Mouse (Mus musculus) MEL (cell line): Measurements from ENCODE around the gene Prap1. TPM values are rescaled to one million over a fixed set of nuclear protein-coding genes. Genes with fewer than 3 reads are reported as not detected.

ENCODE experiments used
- DNase-seq: peaks from one replicate; pipeline ENCODE4 v3.0.0; 2011; ENCODE audit warnings: low read depth, low spot score
- H3K27ac ChIP-seq: 2 replicates; pipeline ENCODE4 v1.5.1; 2012; ENCODE audit warnings: low read depth, mild to moderate bottlenecking, control low read depth, low read length, moderate library complexity; ENCODE audit not compliant: control insufficient read depth
- H3K27me3 ChIP-seq, 2 experiments: fragments of 150-350 bp in 1 of 2; sonication (generic) in 1 of 2; 2 replicates each; pipeline ENCODE4 v1.6.1; 2012; ENCODE audit warnings: low read length in 2 of 2, mild to moderate bottlenecking in 2 of 2, improper control_type of control experiment in 1 of 2, moderate library complexity in 1 of 2; ENCODE audit not compliant: insufficient read depth in 2 of 2, control insufficient read depth in 1 of 2
- H3K36me3 ChIP-seq, 2 experiments: 2 replicates each; pipeline ENCODE4 v1.6.1; 2012 to 2014; ENCODE audit warnings: low read length in 2 of 2, improper control_type of control experiment in 1 of 2, inconsistent platforms in 1 of 2, mild to moderate bottlenecking in 1 of 2; ENCODE audit not compliant: insufficient read depth in 2 of 2, control insufficient read depth in 1 of 2
- H3K4me1 ChIP-seq, 2 experiments: fragments of 150-350 bp in 1 of 2; sonication (generic) in 1 of 2; 2 replicates each; pipeline ENCODE4 v1.6.1; 2012; ENCODE audit warnings: low read length in 2 of 2, improper control_type of control experiment in 1 of 2, mild to moderate bottlenecking in 1 of 2; ENCODE audit not compliant: insufficient read depth in 2 of 2, control insufficient read depth in 1 of 2
- H3K4me3 ChIP-seq, 2 experiments: fragments of 150-350 bp in 1 of 2; sonication (generic) in 1 of 2; 2 replicates each; pipeline ENCODE4 v1.5.1; 2012; ENCODE audit warnings: low read depth in 2 of 2, low read length in 2 of 2, mild to moderate bottlenecking in 2 of 2, moderate library complexity in 2 of 2, control low read depth in 1 of 2, improper control_type of control experiment in 1 of 2; ENCODE audit not compliant: control insufficient read depth in 1 of 2, insufficient read depth in 1 of 2
- H3K79me2 ChIP-seq: 2 replicates; pipeline ENCODE4 v1.6.1; 2012; ENCODE audit warnings: mild to moderate bottlenecking, low read length, moderate library complexity; ENCODE audit not compliant: control insufficient read depth, poor library complexity, insufficient read depth
- H3K9ac ChIP-seq: 2 replicates; pipeline ENCODE4 v1.6.1; 2012; ENCODE audit warnings: low read depth, mild to moderate bottlenecking, control low read depth, low read length, moderate library complexity; ENCODE audit not compliant: control insufficient read depth, poor library complexity, severe bottlenecking
- H3K9me3 ChIP-seq: fragments of 150-350 bp; sonication (generic); replicated peaks from 2 replicates; pipeline ENCODE4 v1.6.1; 2012; ENCODE audit warnings: mild to moderate bottlenecking, low read length, improper control_type of control experiment, moderate library complexity; ENCODE audit not compliant: insufficient read depth
- BHLHE40 ChIP-seq: IDR thresholded peaks from 2 replicates; pipeline ENCODE4 v1.6.1; 2012; ENCODE audit warnings: low read depth, mild to moderate bottlenecking, inconsistent platforms, low read length, improper control_type of control experiment, borderline replicate concordance
- CHD2 ChIP-seq: IDR thresholded peaks from 2 replicates; pipeline ENCODE4 v1.6.1; 2011; ENCODE audit warnings: low read length, improper control_type of control experiment
- CTCF ChIP-seq, 3 experiments: IDR thresholded peaks in 2 of 3; conservative IDR thresholded peaks in 1 of 3; 2 replicates each; pipeline ENCODE4 v1.5.1; 2011 to 2012; ENCODE audit warnings: low read length in 3 of 3, low read depth in 2 of 3, mild to moderate bottlenecking in 2 of 3, improper control_type of control experiment in 1 of 3, inconsistent platforms in 1 of 3, mixed read lengths in 1 of 3, moderate library complexity in 1 of 3; ENCODE audit not compliant: control insufficient read depth in 1 of 3, insufficient read depth in 1 of 3, poor library complexity in 1 of 3, severe bottlenecking in 1 of 3
- ELF1 ChIP-seq: IDR thresholded peaks from 2 replicates; pipeline ENCODE4 v1.6.1; 2014; ENCODE audit warnings: low read depth, mild to moderate bottlenecking, inconsistent platforms, low read length, improper control_type of control experiment, moderate library complexity
- EP300 ChIP-seq, 2 experiments: IDR thresholded peaks; 2 replicates each; pipeline ENCODE4 v1.6.1; 2011; ENCODE audit warnings: improper control_type of control experiment in 2 of 2, low read length in 2 of 2, low read depth in 1 of 2, mild to moderate bottlenecking in 1 of 2
- GABPA ChIP-seq: IDR thresholded peaks from 2 replicates; pipeline ENCODE4 v1.6.1; 2012; ENCODE audit warnings: low read depth, mild to moderate bottlenecking, inconsistent platforms, low read length, improper control_type of control experiment, moderate library complexity
- GATA1 ChIP-seq: IDR thresholded peaks from 2 replicates; pipeline ENCODE4 v1.6.1; 2011; ENCODE audit warnings: low read depth, low read length, improper control_type of control experiment
- HCFC1 ChIP-seq: IDR thresholded peaks from 2 replicates; pipeline ENCODE4 v1.6.1; 2012; ENCODE audit warnings: low read depth, mild to moderate bottlenecking, inconsistent platforms, low read length, improper control_type of control experiment, moderate library complexity
- KAT2A ChIP-seq: conservative IDR thresholded peaks from 2 replicates; pipeline ENCODE4 v1.6.1; 2012; ENCODE audit warnings: low read depth, low read length, improper control_type of control experiment, inconsistent platforms
- MAFK ChIP-seq: IDR thresholded peaks from 2 replicates; pipeline ENCODE4 v1.6.1; 2011; ENCODE audit warnings: low read depth, mild to moderate bottlenecking, low read length, improper control_type of control experiment, borderline replicate concordance
- MAX ChIP-seq: IDR thresholded peaks from 2 replicates; pipeline ENCODE4 v1.6.1; 2011; ENCODE audit warnings: low read length, improper control_type of control experiment
- MEF2A ChIP-seq: IDR thresholded peaks from 2 replicates; pipeline ENCODE4 v1.6.1; 2014; ENCODE audit warnings: low read depth, mild to moderate bottlenecking, inconsistent platforms, low read length, improper control_type of control experiment; ENCODE audit not compliant: poor library complexity, insufficient replicate concordance, severe bottlenecking; ENCODE audit errors: extremely low read depth
- MXI1 ChIP-seq: IDR thresholded peaks from 2 replicates; pipeline ENCODE4 v1.6.1; 2011; ENCODE audit warnings: mild to moderate bottlenecking, low read depth, low read length, improper control_type of control experiment
- MYC ChIP-seq: IDR thresholded peaks from 2 replicates; pipeline ENCODE4 v1.6.1; 2011; ENCODE audit warnings: low read depth, mild to moderate bottlenecking, low read length, improper control_type of control experiment, moderate library complexity
- POLR2AphosphoS2 ChIP-seq: IDR thresholded peaks from 2 replicates; pipeline ENCODE4 v1.6.1; 2011; ENCODE audit warnings: low read length, improper control_type of control experiment
- POLR2AphosphoS5 ChIP-seq: IDR thresholded peaks from 2 replicates; pipeline ENCODE4 v1.6.1; 2012; ENCODE audit warnings: low read depth, borderline replicate concordance, mild to moderate bottlenecking, inconsistent platforms, low read length, moderate library complexity, mixed read lengths
- RAD21 ChIP-seq: IDR thresholded peaks from 2 replicates; pipeline ENCODE4 v1.6.1; 2011; ENCODE audit warnings: mild to moderate bottlenecking, low read depth, low read length, improper control_type of control experiment
- RCOR1 ChIP-seq: IDR thresholded peaks from 2 replicates; pipeline ENCODE4 v1.6.1; 2012; ENCODE audit warnings: low read depth, mild to moderate bottlenecking, inconsistent platforms, low read length, improper control_type of control experiment
- SIN3A ChIP-seq: IDR thresholded peaks from 2 replicates; pipeline ENCODE4 v1.6.1; 2012; ENCODE audit warnings: low read length, improper control_type of control experiment, inconsistent platforms
- TAL1 ChIP-seq: IDR thresholded peaks from 2 replicates; pipeline ENCODE4 v1.6.1; 2012; ENCODE audit warnings: mild to moderate bottlenecking, inconsistent platforms, low read length, moderate library complexity, mixed read lengths
- TBP ChIP-seq: IDR thresholded peaks from 2 replicates; pipeline ENCODE4 v1.8.0; 2011; ENCODE audit warnings: low read depth, low read length, improper control_type of control experiment
- TCF12 ChIP-seq: IDR thresholded peaks from 2 replicates; pipeline ENCODE4 v1.6.1; 2014; ENCODE audit warnings: low read depth, mild to moderate bottlenecking, inconsistent platforms, low read length, improper control_type of control experiment, moderate library complexity
- USF1 ChIP-seq: IDR thresholded peaks from 2 replicates; pipeline ENCODE4 v1.6.1; 2014; ENCODE audit warnings: low read depth, mild to moderate bottlenecking, inconsistent platforms, low read length, improper control_type of control experiment, moderate library complexity
- USF2 ChIP-seq, 2 experiments: IDR thresholded peaks; 2 replicates each; pipeline ENCODE4 v1.6.1; 2011 to 2012; ENCODE audit warnings: improper control_type of control experiment in 2 of 2, low read length in 2 of 2, borderline replicate concordance in 1 of 2, inconsistent platforms in 1 of 2, low read depth in 1 of 2, mild to moderate bottlenecking in 1 of 2; ENCODE audit not compliant: insufficient read depth in 1 of 2
- ZKSCAN1 ChIP-seq: IDR thresholded peaks from 2 replicates; pipeline ENCODE4 v1.6.1; 2012; ENCODE audit warnings: low read depth, mild to moderate bottlenecking, inconsistent platforms, low read length, improper control_type of control experiment, moderate library complexity
- ZMIZ1 ChIP-seq: IDR thresholded peaks from 2 replicates; pipeline ENCODE4 v1.6.1; 2012; ENCODE audit warnings: low read depth, mild to moderate bottlenecking, inconsistent platforms, low read length, improper control_type of control experiment, moderate library complexity
- polyA plus RNA-seq, 2 experiments: library from polyadenylated mRNA; stranded (reverse) in 1 of 2; unstranded in 1 of 2; fragments of >175 nt in 1 of 2; fragments of >200 nt in 1 of 2; gene quantifications; 2 replicates each; pipeline versions ENCODE4 v1.2.1 to v1.2.4; 2012; ENCODE audit warnings: low replicate concordance in 2 of 2, low read depth in 1 of 2; ENCODE audit not compliant: insufficient read length in 2 of 2, insufficient read depth in 1 of 2, missing spikeins in 1 of 2
- total RNA-seq: library from RNA; depleted of rRNA; stranded (reverse); fragments of 300-350 nt; gene quantifications from 2 replicates; pipeline ENCODE4 v1.2.3, GENCODE M21; 2012

Prap1 gene
- total and polyA plus RNA-seq, 3 experiments, result not detected

- no peak for DNase-seq
- Histone ChIP-seq H3K9me3 (no peaks in the 10 kb centered on the region), H3K4me3 (no peak overlapping the region), H3K27ac (no peak overlapping the region), H3K79me2 (no peaks in the 10 kb centered on the region), H3K27me3 (no peaks in the 10 kb centered on the region; a peak in 1 of 4 replicates), H3K4me1 (no peaks in the 10 kb centered on the region), H3K9ac (no peak overlapping the region), H3K36me3 (no peaks in the 10 kb centered on the region)
- TF ChIP-seq RAD21, result no peak
- TF ChIP-seq KAT2A, result no peak
- no peak for TF ChIP-seq ZMIZ1
- TF ChIP-seq USF2 (IDR thresholded peaks at IDR 0.05; ENCODE audit: borderline replicate concordance in 1 of 2, insufficient read depth in 1 of 2, low read depth in 1 of 2, low read length in 2 of 2), result no peak
- no peak for TF ChIP-seq MXI1
- no peak for TF ChIP-seq POLR2AphosphoS5
- no peak for TF ChIP-seq CHD2
- no peak for TF ChIP-seq POLR2AphosphoS2
- TF ChIP-seq MEF2A, result no peak
- TF ChIP-seq TCF12, result no peak
- no peak for TF ChIP-seq MYC
- TF ChIP-seq HCFC1, result no peak
Measured at GRCm38 (mm10) chr7:140067397-140067796, 25.8 kb upstream of the Prap1 start.

- no peaks in the 10 kb centered on the region for H3K9me3 ChIP-seq
- no peak overlapping the region for H3K4me3 ChIP-seq
- no peak overlapping the region for H3K9ac ChIP-seq
- DNase-seq, result no peak
- no peaks in the 10 kb centered on the region; a peak in 1 of 4 replicates for H3K27me3 ChIP-seq
- no peak for TF ChIP-seq MAX
- no peak for TF ChIP-seq BHLHE40
- TF ChIP-seq USF2 (IDR thresholded peaks at IDR 0.05; ENCODE audit: borderline replicate concordance in 1 of 2, insufficient read depth in 1 of 2, low read depth in 1 of 2, low read length in 2 of 2), result no peak
- TF ChIP-seq ELF1, result no peak
- TF ChIP-seq EP300 (IDR thresholded peaks at IDR 0.05; ENCODE audit: low read depth in 1 of 2, low read length in 2 of 2), result no peak
- TF ChIP-seq ZKSCAN1, result no peak
- no peak for TF ChIP-seq TBP
- no peak for TF ChIP-seq USF1
- TF ChIP-seq SIN3A, result no peak
- TF ChIP-seq RCOR1, result no peak
- no peak for TF ChIP-seq GATA1
- no peak for TF ChIP-seq MYC
- TF ChIP-seq CTCF (IDR thresholded peaks at IDR 0.05 in 2 of 3, conservative IDR thresholded peaks at IDR 0.05 in 1 of 3; ENCODE audit: control insufficient read depth in 1 of 3, insufficient read depth in 1 of 3, low read depth in 2 of 3, low read length in 3 of 3, poor library complexity in 1 of 3, severe bottlenecking in 1 of 3), result no peak
- no peak for TF ChIP-seq RAD21
- TF ChIP-seq TAL1, result no peak
- no peak for TF ChIP-seq MAFK
- TF ChIP-seq POLR2AphosphoS5, result no peak
- TF ChIP-seq TCF12, result no peak
- TF ChIP-seq GABPA, result no peak
- H3K27ac ChIP-seq, result no peak overlapping the region
- no peaks in the 10 kb centered on the region for H3K4me1 ChIP-seq
- no peaks in the 10 kb centered on the region for H3K36me3 ChIP-seq
- no peaks in the 10 kb centered on the region for H3K79me2 ChIP-seq
Measured at GRCm38 (mm10) chr7:140070042-140070711, 23.0 kb upstream of the Prap1 start.
